ENCODE assay signal across 22 mouse cellular contexts in genomic region chr13:57286168-57286567, GRCm38 (mm10).
"Had no signal": no experiment of that assay in that cellular context is flagged by ENCODE, and none has a peak within 500 bp of the region (broad histone marks: within the 10 kb centered on the region; RNA-seq: fewer than 3 reads in every experiment).

No protein-coding gene starts in this region.

- H3K36me3 ChIP-seq: heart, embryonic 12.5 days; hindbrain, embryonic 13.5 days; hindbrain, embryonic 15.5 days; kidney, embryonic 15.5 days; limb, embryonic 13.5 days; limb, embryonic 15.5 days; liver, embryonic 12.5 days had no signal

- H3K4me3 ChIP-seq: heart, adult 2 months; heart, embryonic 12.5 days; hindbrain, embryonic 13.5 days; hindbrain, embryonic 15.5 days; kidney, embryonic 15.5 days; limb, embryonic 13.5 days; limb, embryonic 15.5 days; liver, embryonic 12.5 days had no signal

- H3K9ac ChIP-seq: heart, embryonic 12.5 days; hindbrain, embryonic 13.5 days; hindbrain, embryonic 15.5 days; kidney, embryonic 15.5 days; limb, embryonic 13.5 days; limb, embryonic 15.5 days; liver, embryonic 12.5 days had no signal

- DNase-seq: gastrocnemius, postnatal 14 days; gastrocnemius, postnatal 36 days; heart, adult 2 months; heart, postnatal 14 days; heart, postnatal 36 days; kidney, adult 11 months; kidney, adult 2 months; kidney, adult 9 months; kidney, postnatal 14 days; kidney, postnatal 36 days; layer of hippocampus, adult 9-11 months; left cerebral cortex, postnatal 4 days had no signal

- ATAC-seq: hindbrain, postnatal 0 days; intestine, embryonic 16.5 days; liver, embryonic 12.5 days had no signal

- H3K4me2 ChIP-seq: heart, embryonic 12.5 days; hindbrain, embryonic 13.5 days; hindbrain, embryonic 15.5 days; kidney, embryonic 15.5 days; limb, embryonic 13.5 days; limb, embryonic 15.5 days; liver, embryonic 12.5 days had no signal

- H3K4me1 ChIP-seq: kidney, embryonic 15.5 days; limb, embryonic 15.5 days; liver, embryonic 12.5 days had no signal

- H3K9me3 ChIP-seq: hindbrain, embryonic 13.5 days; hindbrain, embryonic 15.5 days; kidney, embryonic 15.5 days; limb, embryonic 15.5 days; liver, embryonic 12.5 days had no signal

- H3K27ac ChIP-seq: heart, adult 2 months; hindbrain, embryonic 13.5 days; hindbrain, embryonic 15.5 days; hindbrain, postnatal 0 days; kidney, embryonic 15.5 days; kidney, postnatal 0 days; limb, embryonic 13.5 days; limb, embryonic 15.5 days; liver, embryonic 12.5 days had no signal

- H3K27me3 ChIP-seq: heart, embryonic 12.5 days; hindbrain, embryonic 13.5 days; hindbrain, embryonic 15.5 days; kidney, embryonic 15.5 days had no signal
